In the genomic region with DNA sequence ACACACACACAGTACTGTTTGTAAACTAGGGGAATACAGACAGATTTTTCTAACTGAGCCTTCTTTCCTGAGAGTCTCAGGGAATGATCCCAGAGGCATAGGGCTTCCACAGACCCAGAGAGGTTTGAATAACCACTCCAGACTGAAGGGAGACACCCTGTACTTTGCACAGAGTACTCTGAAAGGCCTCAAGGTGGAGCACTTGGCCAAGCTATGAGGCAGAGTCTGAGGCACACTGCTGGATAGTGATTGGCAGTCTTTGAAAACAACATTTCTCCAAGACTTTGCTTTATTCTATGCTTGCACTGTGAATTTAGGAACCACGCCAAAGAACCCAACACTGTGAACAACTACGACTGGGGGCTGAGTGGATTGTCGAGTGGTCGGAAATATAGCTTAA, we compare ENCODE assay signal across 8 mouse cellular contexts.
A peak's percentile ranks its signal among the peaks of the same experiment; 100 is the strongest.
DNase-seq lines count a peak whose midpoint lies in the region; ATAC-seq lines count a peak whose summit lies in the region.

No protein-coding gene starts in this region.

- H3K4me2 ChIP-seq in forebrain, embryonic 14.5 days (ENCODE audit: low read length), result no peak overlapping the region
- no peak overlapping the region for H3K4me2 ChIP-seq in limb, embryonic 11.5 days (ENCODE audit: low read depth, severe bottlenecking)
- H3K4me2 ChIP-seq in neural tube, embryonic 11.5 days (ENCODE audit: low read depth), result no peak overlapping the region

- no peak overlapping the region for H3K4me3 ChIP-seq in forebrain, embryonic 14.5 days (ENCODE audit: low read depth, low read length)
- H3K4me3 ChIP-seq in limb, embryonic 11.5 days (ENCODE audit: low read depth, low read length), result no peak overlapping the region
- H3K4me3 ChIP-seq in neural tube, embryonic 11.5 days (ENCODE audit: low read depth, low read length), result no peak overlapping the region

- H3K9ac ChIP-seq in forebrain, embryonic 14.5 days (ENCODE audit: low read length), result no peak overlapping the region
- H3K9ac ChIP-seq in limb, embryonic 11.5 days (ENCODE audit: low read length), result no peak overlapping the region
- no peak overlapping the region for H3K9ac ChIP-seq in neural tube, embryonic 11.5 days (ENCODE audit: low read length)

- ATAC-seq in forebrain, embryonic 14.5 days, result peak; percentile 97
- ATAC-seq in limb, embryonic 11.5 days (ENCODE audit: insufficient number of reproducible peaks, low FRiP score, low TSS enrichment, low read depth), result 0 out of 2 replicates have a peak, but pooled peaks have one; percentile 57
- peak; percentile 81 for ATAC-seq in neural tube, embryonic 11.5 days (ENCODE audit: insufficient read depth, low FRiP score, low TSS enrichment)

- H3K27ac ChIP-seq in forebrain, embryonic 14.5 days (ENCODE audit: low read depth, low read length), result no peak overlapping the region
- H3K27ac ChIP-seq in limb, embryonic 11.5 days (replicated peaks; ENCODE audit: low read depth, low read length), result no peak overlapping the region
- no peak overlapping the region for H3K27ac ChIP-seq in neural tube, embryonic 11.5 days (ENCODE audit: low read depth, low read length)

- H3K36me3 ChIP-seq in forebrain, embryonic 14.5 days (ENCODE audit: control insufficient read depth, insufficient read depth, low read length), result no peaks in the 10 kb centered on the region
- H3K36me3 ChIP-seq in limb, embryonic 11.5 days (ENCODE audit: control insufficient read depth, insufficient read depth, low read length), result no peaks in the 10 kb centered on the region
- no peaks in the 10 kb centered on the region for H3K36me3 ChIP-seq in neural tube, embryonic 11.5 days (ENCODE audit: control insufficient read depth, insufficient read depth, low read length)

- H3K27me3 ChIP-seq in forebrain, embryonic 14.5 days (replicated peaks; ENCODE audit: control insufficient read depth, insufficient read depth, low read length), result no peaks in the 10 kb centered on the region
- no peaks in the 10 kb centered on the region for H3K27me3 ChIP-seq in limb, embryonic 11.5 days (ENCODE audit: control insufficient read depth, insufficient read depth, low read length)
- H3K27me3 ChIP-seq in neural tube, embryonic 11.5 days (ENCODE audit: control insufficient read depth, insufficient read depth, low read length), result no peaks in the 10 kb centered on the region

- no peaks in the 10 kb centered on the region for H3K4me1 ChIP-seq in forebrain, embryonic 14.5 days (ENCODE audit: control insufficient read depth, insufficient read depth, low read length)
- no peaks in the 10 kb centered on the region for H3K4me1 ChIP-seq in limb, embryonic 11.5 days (ENCODE audit: control insufficient read depth, insufficient read depth, low read length)
- no peaks in the 10 kb centered on the region for H3K4me1 ChIP-seq in neural tube, embryonic 11.5 days (ENCODE audit: control insufficient read depth, insufficient read depth, low read length)

- DNase-seq in cerebellum, postnatal 14 days, result peak; percentile 44 to 62
- DNase-seq in cerebellum, adult 11 months, result no peak
- peak; percentile 16 for DNase-seq in WW6 (ENCODE audit: low read depth, low spot score)
- DNase-seq in forebrain, embryonic 14.5 days (ENCODE audit: low spot score), result peak; percentile 83
- peak; percentile 7 to 25 for DNase-seq in kidney, adult 8-10 months
- peak; percentile 63 for DNase-seq in limb, embryonic 11.5 days (ENCODE audit: low spot score)
- DNase-seq in neural tube, embryonic 11.5 days (ENCODE audit: low spot score), result peak; percentile 49
- no peak for DNase-seq in urinary bladder, postnatal 25 days (ENCODE audit: low spot score)

- H3K9me3 ChIP-seq in forebrain, embryonic 14.5 days (replicated peaks; ENCODE audit: control insufficient read depth, low read length), result no peaks in the 10 kb centered on the region
- no peaks in the 10 kb centered on the region for H3K9me3 ChIP-seq in limb, embryonic 11.5 days (ENCODE audit: control insufficient read depth, low read length)
- no peaks in the 10 kb centered on the region for H3K9me3 ChIP-seq in neural tube, embryonic 11.5 days (ENCODE audit: control insufficient read depth, low read length)

- 41% methylated on average over 4 of the region's 4 CpGs for WGBS in forebrain, embryonic 14.5 days
- WGBS in limb, embryonic 11.5 days, result 52% methylated on average over 4 of the region's 4 CpGs
- WGBS in neural tube, embryonic 11.5 days, result 56% methylated on average over 4 of the region's 4 CpGs

Comparison
In these comparisons a context has a peak if more than half of its experiments do, and no peak if none do; other contexts are left out.
1. DNase-seq: peak in cerebellum, postnatal 14 days (2 of 2), WW6 (single experiment), forebrain, embryonic 14.5 days (single experiment), kidney, adult 8-10 months (2 of 2), limb, embryonic 11.5 days (single experiment) and neural tube, embryonic 11.5 days (single experiment); none in cerebellum, adult 11 months (single experiment) and urinary bladder, postnatal 25 days (single experiment).
2. Peak in every context shown above with its lines, with median percentiles within 50 percentile points of each other: ATAC-seq.